Comparison of ENCODE assay signal across 29 mouse cellular contexts in genomic region chr15:79997988-79998387, GRCm38 (mm10). TPM values are rescaled to one million over a fixed set of nuclear protein-coding genes. Genes with fewer than 3 reads are reported as not detected.
A peak's percentile ranks its signal among the peaks of the same experiment; 100 is the strongest.
DNase-seq lines count a peak whose midpoint lies in the region; ATAC-seq and TF ChIP-seq lines count a peak whose summit lies in the region.
"Had no signal": no experiment of that assay in that cellular context is flagged by ENCODE, and none has a peak within 500 bp of the region (broad histone marks: within the 10 kb centered on the region; RNA-seq: fewer than 3 reads in every experiment).

No protein-coding gene starts in this region.

- no peak for TF ChIP-seq CTCF in gastrocnemius, adult 2 months (IDR thresholded peaks at IDR 0.05)
- TF ChIP-seq CTCF in lung, postnatal 0 days (IDR thresholded peaks at IDR 0.05): no peak

- no peaks in the 10 kb centered on the region for H3K4me1 ChIP-seq in lung, postnatal 0 days (ENCODE audit: insufficient read depth, low read depth, low read length)
- H3K4me1 ChIP-seq: embryonic facial prominence, embryonic 13.5 days; embryonic facial prominence, embryonic 15.5 days; forebrain, embryonic 12.5 days had no signal

- intact Hi-C loops in gastrocnemius, adult 2 months (cut with DNase I): no loop called here

- no peak overlapping the region for H3K4me2 ChIP-seq in lung, postnatal 0 days (replicated peaks; ENCODE audit: low read depth, low read length)
- H3K4me2 ChIP-seq: embryonic facial prominence, embryonic 13.5 days; embryonic facial prominence, embryonic 15.5 days; forebrain, embryonic 12.5 days had no signal

- TF ChIP-seq EP300 in lung, postnatal 0 days (IDR thresholded peaks at IDR 0.05): no peak

- H3K36me3 ChIP-seq in lung, postnatal 0 days (ENCODE audit: insufficient read depth, low read length): peaks cover 4% of the 10 kb centered on the region; the same call in 1 of the 2 replicates
- H3K36me3 ChIP-seq: embryonic facial prominence, embryonic 13.5 days; embryonic facial prominence, embryonic 15.5 days; forebrain, embryonic 10.5 days; forebrain, embryonic 12.5 days; G1E had no signal

- no peaks in the 10 kb centered on the region for H3K9me3 ChIP-seq in lung, postnatal 0 days (ENCODE audit: low read length)
- H3K9me3 ChIP-seq: embryonic facial prominence, embryonic 13.5 days; embryonic facial prominence, embryonic 15.5 days; forebrain, embryonic 10.5 days; forebrain, embryonic 12.5 days; G1E had no signal

- peak; percentile 13 for DNase-seq in gastrocnemius, adult 2 months
- no peak for DNase-seq in gastrocnemius, adult 18-20 months (ENCODE audit: low spot score)
- DNase-seq in lung, adult 18-20 months: peak; percentile 64 to 69
- no peak for DNase-seq in lung, postnatal 10 days
- DNase-seq in lung, postnatal 0 days (ENCODE audit: low spot score): no peak
- no peak for DNase-seq in lung, postnatal 14 days
- DNase-seq in adipocyte (ENCODE audit: low spot score): peak; percentile 6
- DNase-seq in right cerebral cortex, postnatal 10 days (ENCODE audit: low spot score in 2 of 2): no peak
- DNase-seq: adrenal gland, adult 2 months; adrenal gland, postnatal 10 days; adrenal gland, postnatal 25 days; B cell, adult 2 months; cerebellum, adult 11 months; cerebellum, adult 18-20 months; cerebellum, adult 8-10 months; cerebellum, adult 9-11 months; cerebellum, postnatal 36 days; embryo, embryonic 11 days had no signal

- no peak overlapping the region for H3K4me3 ChIP-seq in gastrocnemius, adult 2 months
- no peak overlapping the region for H3K4me3 ChIP-seq in lung, postnatal 0 days (ENCODE audit: low read depth, low read length)
- H3K4me3 ChIP-seq: embryonic facial prominence, embryonic 13.5 days; embryonic facial prominence, embryonic 15.5 days; erythroblast, embryonic 14.5 days; forebrain, embryonic 10.5 days; forebrain, embryonic 12.5 days had no signal

- ATAC-seq in lung, postnatal 0 days: peak; percentile 68
- ATAC-seq: activated CD4-positive, CD25-positive, alpha-beta regulatory T cell, adult 4 months; CD4-positive, CD25-positive, alpha-beta regulatory T cell, adult 4 months; forebrain, embryonic 14.5 days; Patski had no signal

- H3K9ac ChIP-seq in lung, postnatal 0 days (replicated peaks; ENCODE audit: low read depth): no peak overlapping the region
- H3K9ac ChIP-seq: embryonic facial prominence, embryonic 13.5 days; embryonic facial prominence, embryonic 15.5 days; forebrain, embryonic 12.5 days had no signal

- H3K27me3 ChIP-seq in lung, postnatal 0 days (replicated peaks; ENCODE audit: insufficient read depth, low read length): no peaks in the 10 kb centered on the region
- H3K27me3 ChIP-seq: embryonic facial prominence, embryonic 13.5 days; embryonic facial prominence, embryonic 15.5 days; forebrain, embryonic 12.5 days; Patski had no signal

- 28% methylated on average over 3 of the region's 3 CpGs for WGBS in lung, postnatal 0 days

- H3K27ac ChIP-seq in gastrocnemius, adult 2 months: no peak overlapping the region
- peak overlapping the region; percentile 20; the same call in 1 of the 2 replicates for H3K27ac ChIP-seq in lung, postnatal 0 days (ENCODE audit: low read length)
- H3K27ac ChIP-seq: embryonic facial prominence, embryonic 13.5 days; embryonic facial prominence, embryonic 15.5 days; forebrain, embryonic 10.5 days; forebrain, embryonic 12.5 days had no signal

RNA-seq across cellular contexts. Expression of gene Pdgfb, which starts 16.8 kb away (rescaled TPM):
- total RNA-seq in gastrocnemius, adult 2 months (2021): 10 to 100 TPM; 14.3 to 17.3 TPM
- 10 to 100 TPM; 12.9 to 22.1 TPM for total RNA-seq in gastrocnemius, adult 18-20 months (2021)
- polyA plus RNA-seq in lung, postnatal 0 days (2015; fragmentation: Nextera tagmentation; extraction: Ambion mirVana): 10.5 and 14.2 TPM in 2 replicates
- total RNA-seq: CH12.LX had no signal
- polyA plus RNA-seq: G1E had no signal

RNA-seq across cellular contexts. Expression of gene Cbx7, which starts 27.1 kb away (rescaled TPM):
- total RNA-seq in gastrocnemius, adult 2 months (2021): 10 to 100 TPM; 18.9 to 19.6 TPM
- total RNA-seq in gastrocnemius, adult 18-20 months (2021): 10 to 100 TPM; 20.5 to 22.9 TPM
- 4.1 and 4.5 TPM in 2 replicates for polyA plus RNA-seq in lung, postnatal 0 days (2015; fragmentation: Nextera tagmentation; extraction: Ambion mirVana)

Comparison
In these comparisons a context has a peak if more than half of its experiments do, and no peak if none do; other contexts are left out.
1. DNase-seq: peak in gastrocnemius, adult 2 months (single experiment), lung, adult 18-20 months (2 of 2) and adipocyte (single experiment); none in gastrocnemius, adult 18-20 months (single experiment), lung, postnatal 10 days (single experiment), lung, postnatal 0 days (single experiment), lung, postnatal 14 days (single experiment) and right cerebral cortex, postnatal 10 days (0 of 2).